Mouse (Mus musculus): ENCODE results near the gene 4930524B15Rik. TPM values are rescaled to one million over a fixed set of nuclear protein-coding genes. Genes with fewer than 3 reads are reported as not detected.
"Not testable (repeated sequence)": the region's sequence is repeated elsewhere in the genome, so short reads cannot be mapped to it uniquely, and the experiment has no call there.

Gene 4930524B15Rik
- not detected for polyA plus RNA-seq (2017; shearing (Covaris generic))

DNA sequence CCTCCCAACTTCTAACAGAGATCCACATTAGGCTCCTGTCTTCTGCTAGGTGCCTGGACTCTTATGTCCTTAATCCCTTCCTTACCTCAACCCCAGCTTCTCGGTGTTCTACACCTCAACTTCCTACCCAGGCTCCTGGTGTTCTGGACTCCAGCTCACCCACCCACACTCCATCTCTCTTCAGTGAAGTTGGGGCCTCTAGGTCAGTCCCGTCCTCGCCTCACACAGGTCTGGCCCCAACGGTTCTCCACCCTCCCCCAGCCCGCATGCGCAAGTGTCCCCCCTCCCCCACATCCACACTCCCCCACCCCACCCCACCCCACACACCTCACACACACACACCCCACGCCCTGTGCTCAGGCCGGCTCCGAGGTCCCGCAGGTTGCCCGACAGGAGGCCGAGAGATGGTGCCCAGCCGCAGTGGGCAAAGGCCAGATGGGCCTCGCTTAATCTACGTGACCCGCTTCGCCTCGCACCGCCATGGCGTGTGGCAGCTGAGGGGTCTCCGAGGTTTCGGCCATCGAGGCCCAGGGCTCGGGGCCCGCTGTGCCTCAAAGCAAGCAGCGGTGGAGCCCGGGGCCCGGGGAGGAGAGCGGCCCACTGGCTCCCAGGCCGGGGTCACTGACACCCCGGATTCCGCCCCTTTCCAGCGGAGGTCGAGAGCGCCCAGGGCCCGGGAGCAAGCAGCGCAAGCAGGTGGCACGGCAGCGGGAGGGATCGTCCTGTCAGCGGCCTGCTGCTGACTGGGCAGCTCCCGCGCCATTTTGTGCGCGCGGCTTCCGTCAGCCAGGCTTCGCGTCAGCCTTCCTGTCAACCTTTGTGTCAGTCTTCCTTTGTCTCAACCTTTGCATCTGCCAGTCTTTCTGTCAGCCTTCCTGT is at the start of gene 4930524B15Rik:
4930524B15Rik (plus strand) TSS at position 337 of the 879 bp plus-strand sequence.
- no peak for ATAC-seq

DNA sequence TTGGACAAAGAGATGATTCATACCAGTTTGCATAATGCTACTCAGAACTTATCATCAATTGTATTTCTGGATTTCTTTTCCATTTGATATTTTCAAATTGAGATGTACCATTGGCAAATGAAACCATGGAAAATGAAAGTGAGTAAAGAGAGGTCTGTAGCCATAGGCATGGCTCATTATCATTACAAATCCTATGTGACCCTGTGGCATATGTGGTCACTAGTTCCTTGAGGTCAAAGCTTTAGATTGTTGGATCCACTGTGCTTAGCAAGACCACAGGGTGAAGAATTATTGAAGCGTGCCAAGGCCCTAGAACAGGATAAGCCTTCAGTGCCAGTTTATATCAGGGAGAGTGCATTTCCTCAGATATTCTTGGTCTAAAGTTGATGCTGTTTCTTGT is 47.6 kb upstream of the 4930524B15Rik start:
- no peak for ATAC-seq

DNA sequence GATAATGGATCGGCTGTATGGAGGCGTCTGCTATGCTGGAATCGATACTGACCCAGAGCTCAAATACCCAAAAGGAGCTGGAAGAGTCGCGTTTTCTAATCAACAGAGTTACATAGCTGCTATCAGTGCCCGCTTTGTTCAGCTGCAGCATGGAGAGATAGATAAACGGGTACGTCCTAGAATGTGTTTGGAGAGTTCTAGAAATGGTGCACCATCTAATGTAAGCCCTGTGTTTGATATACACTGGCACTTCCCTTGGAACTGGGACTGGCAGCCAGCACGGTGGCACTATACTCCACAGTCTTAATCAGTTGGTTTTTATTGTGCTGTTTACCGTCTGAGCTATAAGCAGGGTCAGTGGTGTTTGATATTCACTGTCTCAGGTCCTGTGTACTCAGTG is 35.3 kb upstream of the 4930524B15Rik start:
- ATAC-seq = no peak

DNA sequence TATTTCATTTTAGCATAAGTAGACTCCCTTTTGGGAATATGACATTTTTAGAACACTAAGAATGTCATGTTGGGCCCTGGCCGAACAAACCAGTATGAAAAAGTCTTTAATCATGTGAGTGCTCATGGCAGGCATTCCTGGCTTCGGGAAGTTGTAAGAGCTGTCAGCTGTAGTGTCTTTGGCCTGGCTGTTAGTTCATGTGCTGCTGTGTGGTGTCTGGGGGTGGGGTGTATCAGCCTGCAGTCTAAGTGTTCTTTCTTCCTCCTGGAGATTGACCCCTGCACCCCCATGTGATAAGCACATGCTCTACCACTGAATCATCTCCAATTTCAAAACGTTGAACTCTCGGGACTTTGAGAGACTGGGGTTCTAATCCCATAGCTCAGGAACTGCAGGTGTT is 29.7 kb upstream of the 4930524B15Rik start:
- ATAC-seq = no peak

DNA sequence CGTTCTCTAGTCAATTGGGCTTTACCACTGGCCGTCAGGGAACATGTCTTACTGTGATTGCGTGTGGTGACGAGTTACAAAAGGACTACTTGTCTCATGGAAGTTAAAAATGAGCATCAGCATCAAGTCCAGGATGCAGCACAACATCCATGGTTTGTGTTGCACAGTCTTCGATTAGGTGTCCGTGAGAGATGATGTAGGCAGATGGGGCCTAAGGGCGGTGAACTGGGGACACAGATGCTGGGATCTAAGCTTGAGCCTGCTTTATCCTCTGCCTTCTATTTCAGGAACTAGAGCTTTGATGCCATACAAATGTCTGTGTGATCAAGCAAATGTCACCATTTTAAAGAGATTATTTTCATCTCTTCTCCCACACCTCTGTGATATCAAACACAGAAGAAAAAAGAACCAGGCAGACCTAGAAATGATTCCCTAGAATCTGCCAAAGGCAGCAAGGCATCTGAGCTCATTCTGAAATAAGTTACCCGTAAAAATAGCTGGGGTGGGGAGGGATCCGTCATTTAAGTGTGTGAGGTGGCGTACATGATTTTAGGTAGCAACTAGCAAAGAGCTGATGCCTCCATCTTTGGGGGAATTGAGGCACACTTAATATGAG is 28.4 kb upstream of the 4930524B15Rik start:
- ATAC-seq = no peak

DNA sequence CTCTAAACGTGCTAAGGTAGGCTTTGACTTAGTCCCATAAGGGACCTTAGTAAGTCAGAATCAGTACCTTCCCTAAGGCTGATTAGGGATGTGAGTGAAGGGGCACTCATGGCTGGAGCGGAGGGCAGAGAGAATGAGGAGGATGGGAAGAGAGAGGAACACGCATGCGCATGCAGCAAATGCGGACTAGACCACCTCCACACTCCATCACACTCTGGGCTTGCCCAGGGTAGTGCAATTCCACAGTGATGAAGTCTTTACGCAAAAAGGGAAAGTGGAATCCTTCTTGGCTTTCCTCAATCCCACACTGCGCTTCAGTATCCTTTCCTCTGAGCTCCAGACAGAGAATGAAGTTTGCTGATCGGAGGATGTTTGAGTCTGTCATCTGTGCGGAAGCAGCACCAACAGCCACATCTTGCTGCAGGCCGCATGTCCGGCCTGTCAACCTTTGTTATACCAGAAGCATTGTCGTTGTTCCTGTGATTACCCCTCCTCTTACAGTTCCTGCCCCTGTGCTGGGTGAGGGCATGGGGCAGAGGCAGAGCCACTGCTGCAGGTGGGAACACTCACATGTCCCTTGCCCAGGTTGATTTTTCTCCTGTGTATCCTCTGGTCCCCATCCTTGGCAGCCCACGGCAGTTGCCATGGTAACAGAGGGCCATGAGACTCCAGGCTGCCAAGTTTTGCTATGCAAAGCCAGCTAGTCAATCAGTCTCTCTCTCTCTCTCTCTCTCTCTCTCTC is 24.3 kb upstream of the 4930524B15Rik start:
- ATAC-seq = no peak

DNA sequence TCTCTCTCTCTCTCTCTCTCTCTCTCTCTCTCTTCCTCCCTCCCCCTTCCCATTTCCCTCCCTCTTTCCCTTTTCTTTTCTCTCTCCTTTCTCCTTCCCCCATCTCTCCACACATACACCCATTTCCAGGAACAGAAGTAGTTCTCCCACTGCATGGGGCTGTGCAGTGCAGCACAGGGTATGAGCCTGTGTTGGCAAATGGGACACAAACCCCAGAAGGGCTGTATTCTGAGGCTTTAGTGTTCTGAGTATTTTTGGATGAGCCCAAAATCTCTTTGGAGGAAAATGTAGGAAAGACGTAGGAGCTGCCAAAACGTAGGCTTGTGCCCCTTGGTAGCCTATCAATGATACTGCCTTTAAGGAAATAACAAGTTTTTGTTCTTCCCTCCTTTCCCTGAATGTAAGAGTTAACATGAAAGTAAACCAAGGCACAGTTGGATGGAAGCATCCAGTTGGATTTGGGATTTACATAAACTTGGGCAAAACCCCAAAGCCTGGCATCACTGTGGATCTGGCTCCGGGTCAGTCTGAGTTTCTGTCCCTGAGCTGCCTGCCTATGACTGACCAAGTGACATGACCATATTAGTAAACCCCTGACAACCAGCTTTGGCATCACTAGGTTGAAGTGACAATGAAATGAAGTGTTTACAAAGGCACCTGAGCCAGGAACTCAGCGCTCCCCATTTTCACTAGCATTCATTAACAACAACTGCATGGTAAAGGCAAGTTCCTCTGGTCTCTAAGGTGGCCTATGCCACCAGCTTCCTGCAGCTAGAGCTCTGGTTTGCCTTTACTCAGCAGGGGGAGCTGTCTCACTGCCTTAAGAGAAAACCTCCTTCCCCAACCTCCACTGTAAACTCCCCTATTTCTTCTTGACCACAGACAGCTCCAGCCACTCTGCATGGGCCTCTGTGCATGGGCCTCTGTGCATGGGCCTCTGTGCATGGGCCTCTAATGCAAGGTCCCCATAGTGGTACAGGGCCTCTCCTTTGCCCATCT is 23.5 kb upstream of the 4930524B15Rik start:
- no peak for ATAC-seq

DNA sequence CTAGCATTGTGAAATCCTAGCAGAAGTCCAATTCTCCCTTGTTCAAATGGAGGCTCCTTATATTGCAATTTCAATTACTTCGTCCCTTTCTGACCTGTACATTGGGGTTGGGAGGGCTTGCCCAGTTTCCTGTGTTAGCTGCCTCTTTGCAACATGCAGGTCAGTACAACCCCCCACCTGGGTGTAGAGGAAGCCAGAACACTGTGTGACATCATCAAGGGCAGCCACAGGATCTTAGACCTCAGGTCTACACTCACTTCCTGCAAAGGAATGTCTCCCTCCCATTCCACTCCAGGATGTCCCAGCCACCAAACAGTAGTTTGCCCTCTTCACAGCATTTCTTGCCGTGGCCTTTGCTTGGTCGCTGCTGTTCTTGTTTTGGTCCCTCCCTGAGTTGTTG is 19.9 kb upstream of the 4930524B15Rik start:
- no peak for ATAC-seq

DNA sequence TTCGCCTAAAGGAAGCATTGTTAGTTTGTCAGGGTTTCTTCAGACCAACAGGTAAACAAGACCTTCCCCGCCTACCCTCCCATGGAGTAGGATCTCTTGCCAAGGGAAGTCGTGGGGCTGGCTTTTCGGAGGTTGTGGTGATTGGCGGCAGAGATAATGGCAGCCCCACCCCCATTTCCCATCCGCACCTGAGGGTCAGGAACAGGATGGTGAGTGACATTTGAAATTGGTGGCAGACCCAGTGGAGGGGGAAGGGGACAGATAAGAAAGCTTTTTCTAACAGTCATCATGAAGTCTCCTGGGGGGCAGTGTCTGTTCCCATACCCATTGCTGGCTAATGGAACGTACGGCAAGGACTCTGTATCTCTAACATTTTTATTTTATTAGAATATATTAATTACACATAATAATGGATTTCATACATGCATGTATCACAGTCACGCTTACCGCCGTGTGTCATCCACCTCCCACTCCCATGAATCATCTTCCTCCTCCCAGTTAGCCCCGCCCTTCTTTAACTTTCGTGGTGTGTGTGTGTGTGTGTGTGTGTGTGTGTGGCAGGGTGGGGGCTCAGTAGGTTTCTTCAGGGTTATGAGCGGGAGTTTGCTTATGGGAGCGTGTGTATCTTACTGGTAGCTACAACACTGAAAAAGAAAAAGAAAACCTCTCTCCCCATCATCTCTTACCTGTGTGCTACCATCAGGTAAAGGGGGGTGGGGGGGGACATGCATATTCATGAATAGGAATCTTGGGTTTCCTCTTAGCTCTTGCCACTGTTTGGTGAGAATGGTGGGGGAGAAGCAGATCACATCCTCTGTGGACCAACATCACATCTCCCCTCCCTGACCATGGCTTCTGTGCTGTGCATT is 16.7 kb upstream of the 4930524B15Rik start:
- peak; percentile 68 for ATAC-seq

DNA sequence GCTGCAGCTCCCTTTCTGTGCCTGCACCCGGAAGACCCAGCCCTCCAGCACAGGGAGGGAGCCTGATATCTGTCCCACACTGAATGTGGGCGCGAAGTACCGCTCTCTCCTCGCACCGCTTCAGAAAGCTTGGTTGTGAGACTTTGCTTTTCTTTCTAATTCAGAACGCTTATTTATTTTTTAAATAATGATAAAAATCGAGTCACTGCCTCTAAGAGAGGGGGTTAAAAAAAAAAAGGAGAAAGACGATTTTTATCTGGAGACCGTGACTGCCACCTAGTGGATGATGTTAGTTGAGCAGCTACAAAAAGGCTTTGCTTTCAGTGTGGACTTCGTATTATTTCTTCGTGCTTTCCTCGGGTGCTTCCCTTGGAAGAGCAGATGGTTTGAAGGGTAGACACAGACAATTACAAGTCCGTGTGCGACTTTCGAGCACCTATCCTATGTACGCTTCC is 16.0 kb upstream of the 4930524B15Rik start:
- peak; percentile 68 for ATAC-seq

DNA sequence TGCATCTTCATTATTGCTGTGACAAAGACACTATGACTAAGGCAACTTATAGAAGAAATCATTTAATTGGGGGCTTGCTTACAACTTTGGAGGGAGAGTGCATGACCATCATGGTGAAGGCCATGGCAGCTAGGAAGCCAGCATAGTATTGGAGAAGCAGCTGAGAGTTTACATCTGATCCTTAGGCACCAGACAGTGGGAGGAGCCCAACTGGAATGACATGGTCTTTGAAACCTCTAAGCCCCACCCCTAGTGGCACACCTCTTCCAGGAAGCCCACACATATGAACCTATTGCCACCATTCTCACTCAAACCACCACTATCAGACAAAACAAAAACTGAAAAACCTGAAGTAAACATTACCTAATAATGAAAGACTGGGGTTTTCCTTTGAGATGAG is 5.3 kb upstream of the 4930524B15Rik start:
- no peak for ATAC-seq

DNA sequence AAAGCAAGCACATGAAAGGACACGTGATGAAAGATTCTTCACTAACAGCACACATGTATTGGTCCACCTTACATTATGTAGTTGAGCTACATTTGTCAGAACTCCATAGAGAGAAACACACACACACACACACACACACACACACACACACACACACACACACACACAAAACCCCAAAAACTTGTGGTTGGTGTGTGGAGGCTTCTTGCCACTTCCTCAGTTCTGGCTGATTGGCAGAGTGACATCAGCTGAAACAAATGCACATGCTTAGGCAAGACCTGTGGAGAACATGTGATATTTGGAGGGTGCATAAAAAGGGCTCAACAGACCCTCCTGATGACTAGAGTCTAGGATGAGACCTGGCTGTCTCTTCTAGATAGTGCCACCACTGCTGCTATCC is 1.4 kb upstream of the 4930524B15Rik start:
- ATAC-seq = no peak

DNA sequence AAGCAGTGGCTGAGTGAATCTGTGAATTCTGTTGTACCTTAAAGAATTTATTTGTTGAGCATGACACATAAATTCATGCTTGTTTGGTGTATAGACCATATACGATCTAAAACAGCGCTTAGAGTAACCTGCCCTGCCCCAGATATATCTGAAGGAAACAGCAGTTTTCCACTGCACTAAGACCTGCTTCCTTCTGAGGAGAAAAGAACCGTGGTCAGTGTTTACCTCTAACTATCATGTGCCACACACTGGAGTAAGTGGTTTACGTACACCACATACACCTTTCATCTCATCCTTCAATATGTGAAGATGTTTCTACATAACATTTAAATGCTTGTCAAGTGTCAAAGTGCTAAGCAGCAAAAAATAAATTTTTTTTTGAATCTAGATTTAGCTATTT is 8.7 kb downstream of the 4930524B15Rik start:
- ATAC-seq = no peak

DNA sequence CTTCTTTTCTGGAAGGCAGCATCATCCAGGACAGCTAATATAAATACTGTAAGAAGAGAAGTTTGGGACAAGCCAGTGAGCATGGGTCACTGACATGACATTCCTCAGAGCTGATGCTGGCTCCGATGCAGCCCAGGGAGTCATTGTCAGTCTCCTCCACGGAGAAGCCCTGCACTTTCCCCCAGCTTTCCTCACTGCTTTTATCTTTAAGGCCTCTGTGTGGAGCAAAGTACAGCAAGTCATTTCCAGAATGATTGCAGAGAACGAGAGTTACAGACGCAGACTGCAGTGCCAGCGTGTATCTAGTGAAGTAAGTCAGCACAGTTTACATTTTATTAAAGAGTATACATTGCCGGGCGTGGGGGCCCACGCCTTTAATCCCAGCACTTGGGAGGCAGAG is 9.4 kb downstream of the 4930524B15Rik start:
- ATAC-seq = no peak

DNA sequence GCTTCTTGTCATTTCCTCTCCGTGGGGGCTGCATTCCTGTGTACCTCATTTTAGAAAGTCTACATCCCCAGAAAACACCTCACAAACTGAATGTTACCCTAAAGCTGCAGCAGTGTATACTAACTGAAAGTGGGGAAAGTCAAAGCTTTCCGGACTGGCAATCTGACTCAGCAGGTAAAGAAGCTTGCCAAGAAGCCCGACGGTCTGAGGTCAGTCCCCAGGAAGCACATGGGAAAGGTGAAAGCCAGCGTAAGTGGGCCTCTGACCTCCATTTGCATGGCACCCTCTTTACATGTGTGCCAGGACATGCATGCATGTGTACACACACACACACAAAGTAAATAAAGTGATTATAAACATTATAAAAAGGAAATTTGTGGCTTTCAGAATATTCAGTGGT is 10.3 kb downstream of the 4930524B15Rik start:
- no peak for ATAC-seq

DNA sequence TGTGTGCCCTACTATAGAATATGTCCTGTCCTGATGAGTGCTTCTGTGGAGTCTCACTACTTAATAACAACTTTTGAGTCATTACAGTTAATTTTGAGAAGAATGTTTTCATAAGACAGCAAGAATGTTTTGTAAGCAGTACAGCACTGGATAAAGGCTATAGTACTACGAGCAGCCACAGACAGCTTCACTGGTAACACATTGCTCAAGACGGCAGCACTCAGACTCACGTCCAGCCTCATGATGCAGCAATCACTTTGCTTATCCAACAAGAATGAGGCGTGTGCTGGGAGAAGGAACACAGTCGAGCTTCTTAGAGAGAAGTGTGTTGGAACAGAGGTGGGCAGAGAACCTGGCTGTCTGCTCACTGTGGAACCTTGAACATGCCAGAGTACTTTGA is 10.7 kb downstream of the 4930524B15Rik start:
- no peak for ATAC-seq

DNA sequence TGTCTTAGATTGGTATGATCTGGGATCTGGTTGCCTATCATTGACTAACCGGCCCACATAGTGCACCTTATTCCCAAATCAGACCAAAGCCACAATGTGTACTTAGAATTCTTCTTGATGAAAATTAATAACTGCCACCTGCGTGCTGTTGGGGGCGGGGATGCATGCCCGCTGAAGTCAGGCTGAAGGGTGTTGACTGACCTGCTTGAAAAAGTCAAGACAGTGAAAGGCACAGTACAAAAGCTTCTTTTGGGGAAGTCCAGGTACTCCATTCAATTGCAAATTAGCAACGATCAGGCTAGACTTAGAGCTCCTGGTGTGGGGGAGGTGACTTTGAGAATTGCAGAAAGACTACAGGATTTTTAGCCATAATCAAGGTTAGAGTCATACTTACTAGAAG is 14.7 kb downstream of the 4930524B15Rik start:
- not testable (repeated sequence) for ATAC-seq

DNA sequence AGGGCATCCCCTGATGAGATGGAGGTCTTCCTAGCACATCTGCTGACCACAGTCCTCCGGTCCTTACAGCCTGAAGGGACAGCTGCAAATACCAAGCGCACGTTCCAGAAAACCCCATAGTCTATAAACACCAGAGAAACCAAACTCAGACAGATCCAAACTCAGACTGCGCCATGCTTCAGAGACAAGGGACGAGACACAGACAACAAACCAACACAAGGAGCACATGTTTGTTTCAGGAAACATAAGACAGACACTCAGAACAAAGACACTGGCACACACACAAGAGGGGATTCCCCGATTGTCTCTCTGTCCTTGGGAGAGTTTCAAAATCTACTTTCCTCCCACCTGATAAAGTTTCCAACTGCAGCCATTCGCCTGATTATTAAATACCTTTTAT is 16.4 kb downstream of the 4930524B15Rik start:
- ATAC-seq = no peak

DNA sequence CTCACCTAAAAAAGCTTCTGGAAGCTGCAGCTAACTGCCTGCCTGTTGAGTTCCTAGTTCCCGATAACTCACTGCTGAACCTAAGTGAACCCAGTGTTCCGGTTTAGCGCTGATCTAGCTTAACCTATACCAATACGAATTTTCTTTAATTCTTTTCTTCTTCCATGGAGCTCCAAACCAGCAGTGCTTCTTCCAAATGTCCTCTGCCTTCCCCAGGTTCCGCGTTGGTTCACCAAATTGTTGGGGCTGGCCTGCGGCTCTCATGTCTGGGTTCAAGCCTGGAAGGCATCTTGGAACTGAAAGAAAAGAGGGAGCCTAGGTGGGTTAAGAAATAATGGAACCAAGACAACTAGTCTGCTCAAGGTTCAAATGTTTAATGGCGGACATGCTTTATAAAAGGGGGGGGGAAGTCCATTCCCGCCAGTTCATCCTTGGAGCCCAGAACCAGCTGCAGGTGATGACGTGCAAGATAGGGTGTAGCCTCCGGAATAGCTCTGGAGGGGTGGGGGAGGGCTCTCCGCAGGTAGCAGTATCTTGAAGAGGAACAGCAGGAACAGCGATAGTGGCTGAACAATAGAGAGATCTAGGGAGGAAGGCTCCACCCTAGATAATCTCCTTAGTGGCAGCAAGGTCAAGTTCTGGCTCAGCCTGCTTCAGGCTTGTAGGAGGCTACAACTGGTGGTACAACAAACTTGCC is 17.0 kb downstream of the 4930524B15Rik start:
- not testable (repeated sequence) for ATAC-seq

DNA sequence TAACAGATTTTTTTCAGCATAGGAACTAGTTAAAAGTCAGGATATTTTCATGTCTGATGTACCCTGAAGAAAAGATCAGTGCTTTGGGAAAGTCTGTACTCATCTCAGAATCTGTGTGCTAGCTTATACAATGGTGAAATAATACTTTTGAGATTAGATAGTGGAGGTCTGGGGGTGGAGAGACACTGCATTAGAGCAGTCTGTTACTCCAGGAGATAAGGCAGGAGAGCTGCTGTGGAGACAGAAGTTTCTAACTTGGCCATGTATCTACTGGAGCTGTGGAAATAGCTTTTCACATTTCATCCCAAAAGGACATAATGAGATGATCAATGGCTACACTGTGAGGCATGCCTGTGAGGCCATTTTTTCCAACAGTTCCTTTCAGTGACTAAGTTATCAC is 17.9 kb downstream of the 4930524B15Rik start:
- no peak for ATAC-seq

All from inflammation-experienced regulatory T-cells, adult 6 months (primary cell).